Mouse (Mus musculus): ENCODE measurements around the gene Tlr4. TPM values are rescaled to one million over a fixed set of nuclear protein-coding genes. Genes with fewer than 3 reads are reported as not detected.

Gene Tlr4
- polyA plus RNA-seq (2015; fragmentation: Nextera tagmentation; extraction: Ambion mirVana), result 1.1 TPM in 2 replicates

- Histone ChIP-seq H3K9me3 (ENCODE audit: control insufficient read depth, low read length) (no peaks in the 10 kb centered on the region), H3K4me1 (ENCODE audit: control insufficient read depth, insufficient read depth, low read length) (no peaks in the 10 kb centered on the region), H3K4me2 (ENCODE audit: low read depth, low read length) (peak within 1 kb of the TSS; percentile 26), H3K9ac (ENCODE audit: low read depth, low read length) (no peak within 1 kb of the TSS), H3K4me3 (ENCODE audit: low read length) (peak within 1 kb of the TSS; percentile 22), H3K27me3 (replicated peaks; ENCODE audit: control insufficient read depth, insufficient read depth, low read length) (no peaks in the 10 kb centered on the region), H3K36me3 (ENCODE audit: control insufficient read depth, insufficient read depth, low read length) (no peaks in the 10 kb centered on the region), H3K27ac (ENCODE audit: low read length) (peak within 1 kb of the TSS; percentile 17)
- ATAC-seq, result peak; percentile 59
- WGBS, result 40% methylated on average over 11 of the region's 11 CpGs
These were observed at the start of gene Tlr4 for GRCm38 (mm10) chr4:66827463-66828162. Gene Tlr4 (plus strand): TSS chr4:66827584.

GRCm38 (mm10) chr4:66794283-66794682 lies 33.1 kb upstream of the Tlr4 start:
- 63% methylated on average over 2 of the region's 2 CpGs for WGBS
- no peak overlapping the region for H3K9ac ChIP-seq (ENCODE audit: low read depth, low read length)
- no peaks in the 10 kb centered on the region for H3K9me3 ChIP-seq (ENCODE audit: control insufficient read depth, low read length)
- H3K36me3 ChIP-seq (ENCODE audit: control insufficient read depth, insufficient read depth, low read length), result no peaks in the 10 kb centered on the region
- H3K4me3 ChIP-seq (ENCODE audit: low read length), result no peak overlapping the region
- H3K27me3 ChIP-seq (replicated peaks; ENCODE audit: control insufficient read depth, insufficient read depth, low read length), result no peaks in the 10 kb centered on the region
- no peak overlapping the region for H3K27ac ChIP-seq (ENCODE audit: low read length)
- H3K4me2 ChIP-seq (ENCODE audit: low read depth, low read length), result no peak overlapping the region
- ATAC-seq, result no peak
- no peaks in the 10 kb centered on the region for H3K4me1 ChIP-seq (ENCODE audit: control insufficient read depth, insufficient read depth, low read length)

GRCm38 (mm10) chr4:66796683-66797082 lies 30.7 kb upstream of the Tlr4 start:
- no peaks in the 10 kb centered on the region for H3K36me3 ChIP-seq (ENCODE audit: control insufficient read depth, insufficient read depth, low read length)
- no peaks in the 10 kb centered on the region for H3K27me3 ChIP-seq (replicated peaks; ENCODE audit: control insufficient read depth, insufficient read depth, low read length)
- H3K4me3 ChIP-seq (ENCODE audit: low read length), result no peak overlapping the region
- WGBS, result 95% methylated on average over 2 of the region's 2 CpGs
- no peak for ATAC-seq
- no peak overlapping the region for H3K9ac ChIP-seq (ENCODE audit: low read depth, low read length)
- H3K4me1 ChIP-seq (ENCODE audit: control insufficient read depth, insufficient read depth, low read length), result no peaks in the 10 kb centered on the region
- H3K9me3 ChIP-seq (ENCODE audit: control insufficient read depth, low read length), result no peaks in the 10 kb centered on the region
- H3K27ac ChIP-seq (ENCODE audit: low read length), result no peak overlapping the region
- H3K4me2 ChIP-seq (ENCODE audit: low read depth, low read length), result no peak overlapping the region

DNA sequence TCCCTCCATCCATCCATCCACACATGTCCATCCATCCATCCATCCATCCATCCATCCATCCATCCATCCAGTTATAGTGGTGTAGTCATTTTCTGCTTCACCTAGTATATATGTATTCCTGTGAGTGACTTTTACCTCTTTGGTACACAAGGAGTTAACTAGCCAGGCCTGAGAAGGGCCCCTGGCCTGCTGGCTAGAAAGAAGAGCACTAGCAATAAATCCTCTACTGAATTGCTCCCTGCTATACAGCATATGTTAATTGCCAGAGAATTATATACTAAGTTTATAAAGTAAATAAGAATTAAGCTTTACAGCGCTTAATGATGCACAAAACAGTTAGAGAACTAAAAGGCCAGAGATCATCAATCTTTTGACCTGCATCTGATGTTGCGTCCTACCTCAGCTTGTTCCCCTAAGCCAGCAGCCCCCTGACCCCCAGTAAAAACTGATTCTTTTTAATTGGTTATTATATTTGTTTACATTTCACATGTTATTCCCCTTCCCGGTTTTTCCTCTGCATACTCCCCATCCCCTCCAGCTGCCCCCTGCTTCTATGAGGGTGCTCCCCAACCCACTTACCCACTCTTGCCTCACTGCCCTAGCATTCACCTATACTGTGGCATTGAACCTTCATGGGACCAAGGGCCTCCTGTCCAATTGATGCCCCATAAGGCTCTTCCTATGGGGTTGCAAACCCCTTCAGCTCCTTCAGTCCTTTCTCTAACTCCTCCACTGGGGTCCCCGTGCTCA lies 22.7 kb upstream of the Tlr4 start:
- 37% methylated on average over 4 of the region's 4 CpGs for WGBS
- peak; percentile 73 for ATAC-seq
- Histone ChIP-seq H3K27me3 (replicated peaks; ENCODE audit: control insufficient read depth, insufficient read depth, low read length) (no peaks in the 10 kb centered on the region), H3K4me2 (ENCODE audit: low read depth, low read length) (no peak overlapping the region), H3K4me3 (ENCODE audit: low read length) (no peak overlapping the region), H3K4me1 (ENCODE audit: control insufficient read depth, insufficient read depth, low read length) (0 out of 2 replicates have a peak, but pooled peaks cover 5% of the 10 kb centered on the region), H3K27ac (ENCODE audit: low read length) (no peak overlapping the region), H3K36me3 (ENCODE audit: control insufficient read depth, insufficient read depth, low read length) (no peaks in the 10 kb centered on the region), H3K9ac (ENCODE audit: low read depth, low read length) (no peak overlapping the region), H3K9me3 (ENCODE audit: control insufficient read depth, low read length) (no peaks in the 10 kb centered on the region)

GRCm38 (mm10) chr4:66805747-66806146 lies 21.6 kb upstream of the Tlr4 start:
- H3K27me3 ChIP-seq (replicated peaks; ENCODE audit: control insufficient read depth, insufficient read depth, low read length), result no peaks in the 10 kb centered on the region
- H3K27ac ChIP-seq (ENCODE audit: low read length), result no peak overlapping the region
- no peaks in the 10 kb centered on the region for H3K9me3 ChIP-seq (ENCODE audit: control insufficient read depth, low read length)
- ATAC-seq, result peak; percentile 44; the same call in 1 of the 2 replicates
- no peak overlapping the region for H3K4me3 ChIP-seq (ENCODE audit: low read length)
- 0 out of 2 replicates have a peak, but pooled peaks cover 5% of the 10 kb centered on the region for H3K4me1 ChIP-seq (ENCODE audit: control insufficient read depth, insufficient read depth, low read length)
- no peak overlapping the region for H3K4me2 ChIP-seq (ENCODE audit: low read depth, low read length)
- no peaks in the 10 kb centered on the region for H3K36me3 ChIP-seq (ENCODE audit: control insufficient read depth, insufficient read depth, low read length)
- H3K9ac ChIP-seq (ENCODE audit: low read depth, low read length), result no peak overlapping the region

- no peak overlapping the region for H3K4me3 ChIP-seq (ENCODE audit: low read length)
- no peak overlapping the region for H3K4me2 ChIP-seq (ENCODE audit: low read depth, low read length)
- H3K9me3 ChIP-seq (ENCODE audit: control insufficient read depth, low read length), result no peaks in the 10 kb centered on the region
- no peak overlapping the region for H3K9ac ChIP-seq (ENCODE audit: low read depth, low read length)
- no peaks in the 10 kb centered on the region for H3K27me3 ChIP-seq (replicated peaks; ENCODE audit: control insufficient read depth, insufficient read depth, low read length)
- no peaks in the 10 kb centered on the region for H3K36me3 ChIP-seq (ENCODE audit: control insufficient read depth, insufficient read depth, low read length)
- WGBS, result 75% methylated on average over 3 of the region's 3 CpGs
- no peaks in the 10 kb centered on the region for H3K4me1 ChIP-seq (ENCODE audit: control insufficient read depth, insufficient read depth, low read length)
- ATAC-seq, result no peak
- H3K27ac ChIP-seq (ENCODE audit: low read length), result no peak overlapping the region
These were observed 10.9 kb upstream of the Tlr4 start for GRCm38 (mm10) chr4:66816364-66817026.

DNA sequence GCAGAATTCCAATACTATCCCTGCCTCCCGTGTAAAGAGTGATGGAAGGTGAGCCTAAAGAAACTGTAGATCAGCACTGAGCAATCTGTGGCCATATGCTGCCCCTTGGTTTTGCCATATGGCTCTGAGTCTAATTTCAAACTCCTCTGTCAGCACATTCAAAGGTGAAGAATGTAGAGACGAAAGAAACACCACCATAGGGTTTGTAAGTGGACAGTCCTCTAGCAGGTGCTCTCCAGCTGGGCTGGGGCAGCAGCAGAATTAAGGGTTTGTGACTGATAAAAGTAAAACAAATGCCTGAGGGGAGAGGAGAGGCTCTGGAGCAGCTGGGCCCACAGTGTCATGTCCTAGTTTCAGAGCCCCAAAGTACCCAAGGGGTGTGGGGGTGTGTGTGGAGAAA lies 6.2 kb upstream of the Tlr4 start:
- H3K4me1 ChIP-seq (ENCODE audit: control insufficient read depth, insufficient read depth, low read length), result no peaks in the 10 kb centered on the region
- no peak overlapping the region for H3K9ac ChIP-seq (ENCODE audit: low read depth, low read length)
- no peaks in the 10 kb centered on the region for H3K9me3 ChIP-seq (ENCODE audit: control insufficient read depth, low read length)
- no peaks in the 10 kb centered on the region for H3K27me3 ChIP-seq (replicated peaks; ENCODE audit: control insufficient read depth, insufficient read depth, low read length)
- H3K4me2 ChIP-seq (ENCODE audit: low read depth, low read length), result no peak overlapping the region
- H3K27ac ChIP-seq (ENCODE audit: low read length), result no peak overlapping the region
- H3K36me3 ChIP-seq (ENCODE audit: control insufficient read depth, insufficient read depth, low read length), result no peaks in the 10 kb centered on the region
- H3K4me3 ChIP-seq (ENCODE audit: low read length), result no peak overlapping the region
- 67% methylated on average over 2 of the region's 2 CpGs for WGBS
- ATAC-seq, result no peak

- H3K27ac ChIP-seq (ENCODE audit: low read length), result no peak overlapping the region
- no peaks in the 10 kb centered on the region for H3K4me1 ChIP-seq (ENCODE audit: control insufficient read depth, insufficient read depth, low read length)
- WGBS, result 71% methylated on average over 3 of the region's 3 CpGs
- H3K9me3 ChIP-seq (ENCODE audit: control insufficient read depth, low read length), result no peaks in the 10 kb centered on the region
- H3K36me3 ChIP-seq (ENCODE audit: control insufficient read depth, insufficient read depth, low read length), result no peaks in the 10 kb centered on the region
- H3K4me2 ChIP-seq (ENCODE audit: low read depth, low read length), result no peak overlapping the region
- H3K4me3 ChIP-seq (ENCODE audit: low read length), result no peak overlapping the region
- no peak overlapping the region for H3K9ac ChIP-seq (ENCODE audit: low read depth, low read length)
- H3K27me3 ChIP-seq (replicated peaks; ENCODE audit: control insufficient read depth, insufficient read depth, low read length), result no peaks in the 10 kb centered on the region
- no peak for ATAC-seq
These were observed 5.6 kb upstream of the Tlr4 start for GRCm38 (mm10) chr4:66821764-66822163.

DNA sequence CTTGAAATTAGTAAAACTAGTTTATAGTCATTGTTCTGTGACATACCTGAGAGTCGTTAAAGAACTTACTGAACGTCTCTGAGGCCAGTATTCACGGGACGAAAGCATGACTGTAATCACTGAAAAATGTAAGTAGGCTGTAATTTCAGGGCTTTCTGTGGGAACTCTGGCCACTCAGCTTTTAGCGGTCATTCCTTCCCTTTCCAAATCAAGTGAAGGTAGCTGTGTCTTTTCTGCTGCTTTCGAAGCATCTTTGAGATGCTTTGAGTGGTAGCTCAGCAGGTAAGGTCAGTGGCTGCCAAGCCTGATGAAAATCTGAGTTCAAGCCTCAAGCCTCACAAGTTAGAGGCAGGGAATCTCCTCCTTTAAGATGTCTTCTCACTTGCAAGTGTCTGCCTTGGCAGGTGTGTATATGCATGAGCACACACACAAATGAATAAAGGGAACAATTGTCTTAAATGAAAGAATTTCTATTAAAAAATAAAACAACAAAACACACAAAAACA lies 832 bp downstream of the Tlr4 start:
- Histone ChIP-seq H3K9me3 (ENCODE audit: control insufficient read depth, low read length) (no peaks in the 10 kb centered on the region), H3K27ac (ENCODE audit: low read length) (peak overlapping the region; percentile 17; the same call in 1 of the 2 replicates), H3K36me3 (ENCODE audit: control insufficient read depth, insufficient read depth, low read length) (no peaks in the 10 kb centered on the region), H3K27me3 (replicated peaks; ENCODE audit: control insufficient read depth, insufficient read depth, low read length) (no peaks in the 10 kb centered on the region), H3K4me2 (ENCODE audit: low read depth, low read length) (no peak overlapping the region; the same call in 1 of the 2 replicates), H3K9ac (ENCODE audit: low read depth, low read length) (no peak overlapping the region), H3K4me1 (ENCODE audit: control insufficient read depth, insufficient read depth, low read length) (no peaks in the 10 kb centered on the region), H3K4me3 (ENCODE audit: low read length) (peak overlapping the region; percentile 22; the same call in 1 of the 2 replicates)
- ATAC-seq, result no peak
- whole genome bisulfite sequencing, result 41% methylated on average over 6 of the region's 6 CpGs

Measured in intestine, embryonic 16.5 days (tissue).